Mouse (Mus musculus): ENCODE data around the gene Actl6a. TPM values are rescaled to one million over a fixed set of nuclear protein-coding genes. Genes with fewer than 3 reads are reported as not detected.

The Actl6a gene
- 54.9 TPM for total RNA-seq (2023)

GRCm38 (mm10) chr3:32705647-32706348, at the start of gene Actl6a:
TSS of gene Actl6a (plus strand) at chr3:32706298.

GRCm38 (mm10) chr3:32736244-32737171, 30.4 kb downstream of the Actl6a start, which contains the start of gene Ndufb5:
TSS of gene Ndufb5 (plus strand) at chr3:32736990.

DNA sequence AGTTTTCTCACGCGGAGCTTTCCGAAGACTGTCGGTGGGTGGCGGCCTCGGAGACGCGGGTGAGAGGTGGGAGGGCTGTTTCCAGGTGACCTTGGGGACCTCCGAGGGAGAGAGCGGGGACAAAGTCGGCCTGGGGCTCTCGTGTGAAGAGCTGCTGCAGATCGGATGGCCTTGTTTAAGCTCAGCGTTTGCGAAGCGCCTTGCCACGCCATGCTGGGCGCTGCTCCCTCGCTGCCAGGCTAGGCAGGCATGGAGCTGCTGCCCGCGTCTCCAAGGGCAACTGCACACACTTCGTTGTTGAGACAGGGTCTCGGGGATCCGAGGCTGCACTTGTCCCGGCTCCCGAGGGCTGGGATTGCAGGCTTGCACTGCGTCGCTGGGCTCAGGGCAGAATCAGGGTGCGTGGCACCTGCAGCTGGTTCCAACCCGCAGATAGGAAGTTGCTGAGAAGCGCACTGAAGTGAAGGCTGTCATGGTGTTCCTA, 31.1 kb downstream of the Actl6a start, which contains the start of gene Mrpl47:
Gene Mrpl47, minus strand, starts transcription at position 434 of the 484 bp plus-strand sequence.

Other genes starting within 250 kb of the Actl6a start
- not detected for gene Kcnmb3, start 214.1 kb upstream of the Actl6a start, total RNA-seq (2023)
- 47.4 TPM for gene Zfp639, start 196.0 kb upstream of the Actl6a start, total RNA-seq (2023)
- 36.6 TPM for gene Mfn1, start 176.8 kb upstream of the Actl6a start, total RNA-seq (2023)
- 14.7 TPM for gene Gnb4, start 89.7 kb upstream of the Actl6a start, total RNA-seq (2023)
- gene Ndufb5, start 30.7 kb downstream of the Actl6a start, total RNA-seq (2023) = 73.6 TPM
- gene Mrpl47, start 31.3 kb downstream of the Actl6a start, total RNA-seq (2023) = 8.9 TPM
- gene Usp13, start 111.2 kb downstream of the Actl6a start, total RNA-seq (2023) = not detected

All from CD4-positive naive resting alpha-beta T cell, adult 76 days (primary cell).